Comparison of ENCODE assay signal across 8 mouse cellular contexts in genomic region chrX:53670294-53670693, GRCm38 (mm10). TPM values are rescaled to one million over a fixed set of nuclear protein-coding genes. Genes with fewer than 3 reads are reported as not detected.
A peak's percentile ranks its signal among the peaks of the same experiment; 100 is the strongest.
DNase-seq lines count a peak whose midpoint lies in the region; ATAC-seq lines count a peak whose summit lies in the region.

Rtl8b (minus strand) TSS chrX:53670408.

- peak; percentile 96 for ATAC-seq in forebrain, embryonic 14.5 days
- peak; percentile 61 for ATAC-seq in liver, embryonic 15.5 days (ENCODE audit: insufficient read depth)
- ATAC-seq in neural tube, embryonic 11.5 days (ENCODE audit: insufficient read depth, low FRiP score, low TSS enrichment), result peak; percentile 88
- ATAC-seq in stomach, embryonic 16.5 days (ENCODE audit: insufficient read depth, low FRiP score), result peak; percentile 92

- intact Hi-C loops in heart, postnatal 10 days (cut with DNase I), result loop anchor here (5.0 kb wide), 1 partner anchor 63 kb away; the partner anchor contains the start of genes Gm14597 and Rtl8c

- H3K9ac ChIP-seq in forebrain, embryonic 14.5 days (ENCODE audit: low read length), result peak within 1 kb of the TSS; percentile 41; the same call in 1 of the 2 replicates
- no peak within 1 kb of the TSS for H3K9ac ChIP-seq in liver, embryonic 15.5 days
- H3K9ac ChIP-seq in neural tube, embryonic 11.5 days (ENCODE audit: low read length), result no peak within 1 kb of the TSS
- peak within 1 kb of the TSS; percentile 17; the same call in 1 of the 2 replicates for H3K9ac ChIP-seq in stomach, embryonic 16.5 days (ENCODE audit: low read length)

- peak within 1 kb of the TSS; percentile 65; the same call in 1 of the 2 replicates for H3K27ac ChIP-seq in forebrain, embryonic 14.5 days (ENCODE audit: low read depth, low read length)
- no peak within 1 kb of the TSS for H3K27ac ChIP-seq in liver, embryonic 15.5 days (replicated peaks)
- H3K27ac ChIP-seq in neural tube, embryonic 11.5 days (ENCODE audit: low read depth, low read length), result no peak within 1 kb of the TSS
- H3K27ac ChIP-seq in stomach, embryonic 16.5 days (ENCODE audit: low read length), result peak within 1 kb of the TSS; percentile 12; the same call in 1 of the 2 replicates

- peak; percentile 89 for DNase-seq in CD4-positive, CD25-positive, alpha-beta regulatory T cell, adult 2 months (ENCODE audit: low read depth, low spot score)
- peak; percentile 35 for DNase-seq in c-Kit-positive CD71-positive TER-119-negative erythroid progenitor cells, embryonic 14.5 days (ENCODE audit: low read depth)
- DNase-seq in forebrain, embryonic 14.5 days (ENCODE audit: low spot score), result peak; percentile 93
- peak; percentile 86 to 87 for DNase-seq in heart, postnatal 10 days
- DNase-seq in kidney, postnatal 4 days, result peak; percentile 82 to 88
- peak; percentile 81 for DNase-seq in neural tube, embryonic 11.5 days (ENCODE audit: low spot score)

- H3K9me3 ChIP-seq in forebrain, embryonic 14.5 days (replicated peaks; ENCODE audit: control insufficient read depth, low read length), result no peaks in the 10 kb centered on the region
- no peaks in the 10 kb centered on the region for H3K9me3 ChIP-seq in liver, embryonic 15.5 days (replicated peaks)
- no peaks in the 10 kb centered on the region for H3K9me3 ChIP-seq in neural tube, embryonic 11.5 days (ENCODE audit: control insufficient read depth, low read length)
- no peaks in the 10 kb centered on the region for H3K9me3 ChIP-seq in stomach, embryonic 16.5 days (replicated peaks; ENCODE audit: control insufficient read depth, low read length)

- peak within 1 kb of the TSS; percentile 38 for H3K4me2 ChIP-seq in forebrain, embryonic 14.5 days (ENCODE audit: low read length)
- peak within 1 kb of the TSS; percentile 44 for H3K4me2 ChIP-seq in liver, embryonic 15.5 days
- H3K4me2 ChIP-seq in neural tube, embryonic 11.5 days (ENCODE audit: low read depth), result peak within 1 kb of the TSS; percentile 26
- peak within 1 kb of the TSS; percentile 32 for H3K4me2 ChIP-seq in stomach, embryonic 16.5 days (ENCODE audit: low read depth, low read length)

- 39% methylated on average over 11 of the region's 15 CpGs for WGBS in forebrain, embryonic 14.5 days
- 15% methylated on average over 13 of the region's 15 CpGs for WGBS in liver, embryonic 15.5 days (ENCODE audit: insufficient replicate concordance)
- 18% methylated on average over 11 of the region's 15 CpGs for WGBS in neural tube, embryonic 11.5 days
- 20% methylated on average over 12 of the region's 15 CpGs for WGBS in stomach, embryonic 16.5 days

- H3K4me3 ChIP-seq in forebrain, embryonic 14.5 days (ENCODE audit: low read depth, low read length), result peak within 1 kb of the TSS; percentile 27
- peak within 1 kb of the TSS; percentile 35 for H3K4me3 ChIP-seq in liver, embryonic 15.5 days (replicated peaks)
- H3K4me3 ChIP-seq in neural tube, embryonic 11.5 days (ENCODE audit: low read depth, low read length), result peak within 1 kb of the TSS; percentile 20
- peak within 1 kb of the TSS; percentile 36 for H3K4me3 ChIP-seq in stomach, embryonic 16.5 days (replicated peaks; ENCODE audit: low read length)

- no peaks in the 10 kb centered on the region for H3K4me1 ChIP-seq in forebrain, embryonic 14.5 days (ENCODE audit: control insufficient read depth, insufficient read depth, low read length)
- no peaks in the 10 kb centered on the region for H3K4me1 ChIP-seq in liver, embryonic 15.5 days (replicated peaks)
- H3K4me1 ChIP-seq in neural tube, embryonic 11.5 days (ENCODE audit: control insufficient read depth, insufficient read depth, low read length), result no peaks in the 10 kb centered on the region
- no peaks in the 10 kb centered on the region for H3K4me1 ChIP-seq in stomach, embryonic 16.5 days (ENCODE audit: control insufficient read depth, insufficient read depth, low read length)

- no peaks in the 10 kb centered on the region for H3K36me3 ChIP-seq in forebrain, embryonic 14.5 days (ENCODE audit: control insufficient read depth, insufficient read depth, low read length)
- no peaks in the 10 kb centered on the region for H3K36me3 ChIP-seq in liver, embryonic 15.5 days (replicated peaks)
- H3K36me3 ChIP-seq in neural tube, embryonic 11.5 days (ENCODE audit: control insufficient read depth, insufficient read depth, low read length), result no peaks in the 10 kb centered on the region
- H3K36me3 ChIP-seq in stomach, embryonic 16.5 days (ENCODE audit: control insufficient read depth, insufficient read depth, low read length), result no peaks in the 10 kb centered on the region

- H3K27me3 ChIP-seq in forebrain, embryonic 14.5 days (replicated peaks; ENCODE audit: control insufficient read depth, insufficient read depth, low read length), result no peaks in the 10 kb centered on the region
- H3K27me3 ChIP-seq in liver, embryonic 15.5 days, result no peaks in the 10 kb centered on the region
- no peaks in the 10 kb centered on the region for H3K27me3 ChIP-seq in neural tube, embryonic 11.5 days (ENCODE audit: control insufficient read depth, insufficient read depth, low read length)
- no peaks in the 10 kb centered on the region for H3K27me3 ChIP-seq in stomach, embryonic 16.5 days (ENCODE audit: control insufficient read depth, insufficient read depth, low read length)

RNA-seq across cellular contexts. Expression of gene Rtl8b, which starts in this region (rescaled TPM):
- polyA plus RNA-seq in forebrain, embryonic 14.5 days (2014; fragmentation: Nextera tagmentation; extraction: Ambion mirVana), result 115 and 145 TPM in 2 replicates
- total RNA-seq in heart, postnatal 10 days (2021), result 100 to 1,000 TPM; 154 to 155 TPM
- 5.7 and 6.7 TPM in 2 replicates for polyA plus RNA-seq in liver, embryonic 15.5 days (2015; fragmentation: Nextera tagmentation; extraction: Ambion mirVana)
- polyA plus RNA-seq in neural tube, embryonic 11.5 days (2014; fragmentation: Nextera tagmentation; extraction: Ambion mirVana), result 86.3 and 95.1 TPM in 2 replicates
- polyA plus RNA-seq in stomach, embryonic 16.5 days (2015; fragmentation: Nextera tagmentation; extraction: Ambion mirVana), result 30.5 and 35.6 TPM in 2 replicates

Comparison
In these comparisons a context has a peak if more than half of its experiments do, and no peak if none do; other contexts are left out.
1. DNase-seq: peak in every context shown above with its lines; median percentile 93 in forebrain, embryonic 14.5 days; 89 in CD4-positive, CD25-positive, alpha-beta regulatory T cell, adult 2 months; 86 in heart, postnatal 10 days; 85 in kidney, postnatal 4 days; 81 in neural tube, embryonic 11.5 days; 35 in c-Kit-positive CD71-positive TER-119-negative erythroid progenitor cells, embryonic 14.5 days.
2. H3K27ac ChIP-seq: peak in forebrain, embryonic 14.5 days (single experiment) and stomach, embryonic 16.5 days (single experiment); none in liver, embryonic 15.5 days (single experiment) and neural tube, embryonic 11.5 days (single experiment).
3. H3K9ac ChIP-seq: peak in forebrain, embryonic 14.5 days (single experiment) and stomach, embryonic 16.5 days (single experiment); none in liver, embryonic 15.5 days (single experiment) and neural tube, embryonic 11.5 days (single experiment).
4. Peak in every context shown above with its lines, with median percentiles within 50 percentile points of each other: ATAC-seq, H3K4me2 ChIP-seq and H3K4me3 ChIP-seq.